Mouse (Mus musculus) kidney, adult 18-20 months (tissue): Measurements from ENCODE around the gene Psph.

Experiments
- DNase-seq: peaks from one replicate; pipeline ENCODE4 v3.0.0; 2021

Psph gene

GRCm38 (mm10) chr5:129731021-129731420 is 56.2 kb downstream of the Psph start:
- DNase-seq, result no peak

- DNase-seq, result peak; percentile 36
Measured at GRCm38 (mm10) chr5:129730344-129730743, 56.9 kb downstream of the Psph start.

- DNase-seq, result no peak
Measured at GRCm38 (mm10) chr5:129729286-129729685, 58.0 kb downstream of the Psph start.

GRCm38 (mm10) chr5:129726784-129727183 is 60.5 kb downstream of the Psph start:
- DNase-seq, result no peak

GRCm38 (mm10) chr5:129725774-129726392 is 61.4 kb downstream of the Psph start:
- peak; percentile 40 for DNase-seq

GRCm38 (mm10) chr5:129724834-129725773 is 62.1 kb downstream of the Psph start, which contains the start of gene Nipsnap2:
TSS of gene Nipsnap2 (plus strand) at chr5:129725063.
- peak; percentile 96 for DNase-seq

GRCm38 (mm10) chr5:129724268-129724667 is 63.0 kb downstream of the Psph start:
- no peak for DNase-seq

- no peak for DNase-seq
Measured at GRCm38 (mm10) chr5:129720176-129720575, 67.1 kb downstream of the Psph start.

GRCm38 (mm10) chr5:129717016-129717415 is 70.2 kb downstream of the Psph start:
- DNase-seq, result no peak
